Mouse (Mus musculus): ENCODE data around the gene Cplx3.

Gene Cplx3

DNA sequence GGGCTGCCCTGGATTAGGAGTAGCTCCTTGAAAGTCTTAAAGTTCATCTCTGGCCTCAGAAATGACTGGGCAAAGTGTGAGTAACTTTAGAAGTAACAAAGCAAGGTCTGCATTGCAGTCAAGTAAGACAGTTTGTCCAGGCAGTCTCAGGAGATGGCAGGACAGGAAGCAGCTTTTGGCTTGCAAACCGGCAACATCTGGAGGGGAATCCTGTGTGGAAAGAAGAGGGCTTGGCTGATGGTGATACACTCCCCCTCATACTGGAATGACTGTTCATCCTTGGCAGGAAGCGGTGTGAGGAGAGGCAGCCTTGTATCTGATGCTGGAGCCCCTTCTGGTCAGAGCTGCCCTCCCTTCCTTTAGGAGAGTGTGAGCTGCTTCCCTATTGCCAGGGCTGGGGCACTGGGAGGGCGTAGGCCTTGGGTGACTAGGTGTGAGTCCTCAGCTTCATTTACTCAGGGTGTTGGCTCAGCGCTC, 43.1 kb downstream of the Cplx3 start:
- no peak for ATAC-seq (ENCODE audit: insufficient number of reproducible peaks, low FRiP score, low TSS enrichment)

DNA sequence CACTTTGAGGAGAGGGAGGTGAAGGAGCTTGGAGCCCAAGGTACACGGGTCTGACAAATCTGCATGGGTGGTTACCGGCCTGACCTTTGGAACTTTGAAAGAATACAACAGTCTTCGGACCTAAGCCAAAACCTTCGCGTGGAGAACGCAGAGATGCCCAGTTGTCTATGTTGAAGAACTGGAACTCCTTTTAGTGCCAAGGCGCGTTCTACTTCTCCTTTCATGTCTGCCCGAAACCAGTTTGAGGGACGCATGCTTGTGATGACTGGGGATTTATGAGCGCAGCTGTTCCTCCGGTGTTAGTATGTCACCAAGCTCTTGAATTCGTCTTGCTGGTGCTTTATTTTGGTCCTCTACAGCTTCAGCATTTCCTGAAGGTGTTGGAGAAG, 44.4 kb downstream of the Cplx3 start:
- ATAC-seq (ENCODE audit: insufficient number of reproducible peaks, low FRiP score, low TSS enrichment): no peak

DNA sequence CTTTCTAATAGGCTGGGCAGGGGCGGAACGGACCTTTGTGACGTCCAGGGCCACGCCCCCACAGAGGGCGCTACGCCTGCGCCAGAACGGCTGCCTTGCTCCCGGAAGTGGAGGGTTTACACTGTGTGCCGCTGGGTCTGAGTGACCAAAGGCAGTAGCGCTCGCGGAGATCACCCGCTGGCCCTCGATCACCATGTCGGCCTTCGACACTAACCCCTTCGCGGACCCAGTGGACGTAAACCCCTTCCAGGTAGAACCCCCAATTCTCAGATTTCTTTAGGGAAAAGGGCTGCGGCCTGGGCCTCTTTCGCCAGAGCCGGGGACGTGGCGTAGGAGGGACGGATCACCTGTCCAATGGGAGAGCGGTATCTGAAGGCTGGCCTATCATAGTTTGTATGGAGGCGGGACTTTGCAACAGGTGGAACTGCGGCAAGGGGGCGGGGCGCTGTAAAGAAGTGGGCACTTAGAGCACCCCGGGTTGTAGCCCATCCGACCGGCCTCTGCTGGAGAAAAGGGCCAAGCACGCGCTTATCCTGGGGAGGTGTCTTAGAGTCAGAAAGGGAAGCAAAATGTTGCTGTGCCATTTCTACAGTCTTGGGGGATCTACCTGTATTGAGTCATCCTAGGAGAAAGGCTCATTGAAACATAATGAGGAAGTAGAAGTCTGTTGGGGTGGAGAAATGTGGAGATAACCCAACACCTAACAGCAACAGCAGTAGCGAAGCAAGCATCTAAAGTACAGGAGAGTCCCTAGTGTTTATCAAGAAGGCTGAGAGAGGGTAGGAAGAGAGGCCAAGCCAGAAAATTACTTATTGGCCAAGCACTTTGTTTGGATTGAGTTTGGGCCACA, 45.0 kb downstream of the Cplx3 start, which contains the start of gene Scamp2:
Scamp2 (plus strand) TSS at position 83 of the 850 bp plus-strand sequence.
- ATAC-seq (ENCODE audit: insufficient number of reproducible peaks, low FRiP score, low TSS enrichment): peak; percentile 98

- no peak for ATAC-seq (ENCODE audit: insufficient number of reproducible peaks, low FRiP score, low TSS enrichment)
These were observed 45.8 kb downstream of the Cplx3 start for GRCm38 (mm10) chr9:57560263-57560662.

- no peak for ATAC-seq (ENCODE audit: insufficient number of reproducible peaks, low FRiP score, low TSS enrichment)
These were observed 46.5 kb downstream of the Cplx3 start for GRCm38 (mm10) chr9:57559568-57559967.

DNA sequence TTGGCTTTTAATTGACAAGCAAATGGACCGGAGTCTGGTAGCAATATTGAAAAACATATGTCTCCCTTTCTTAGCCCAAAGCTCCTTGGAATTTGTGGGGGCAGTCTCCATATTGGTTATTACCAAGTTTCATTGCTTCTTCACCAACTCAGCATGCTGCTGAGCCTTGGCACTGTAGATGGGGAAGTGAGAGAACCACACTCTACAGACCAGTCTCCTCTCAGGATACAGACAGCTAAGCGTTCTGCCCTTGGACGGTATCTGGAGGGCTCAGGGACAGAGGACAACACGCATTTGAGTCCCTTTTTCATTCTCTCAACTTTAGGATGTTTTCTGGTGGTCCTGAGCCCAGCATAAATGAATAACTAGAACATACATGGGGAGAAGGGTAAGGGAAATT, 47.5 kb downstream of the Cplx3 start:
- ATAC-seq (ENCODE audit: insufficient number of reproducible peaks, low FRiP score, low TSS enrichment): no peak

- no peak for ATAC-seq (ENCODE audit: insufficient number of reproducible peaks, low FRiP score, low TSS enrichment)
These were observed 48.9 kb downstream of the Cplx3 start for GRCm38 (mm10) chr9:57557215-57557614.

- ATAC-seq (ENCODE audit: insufficient number of reproducible peaks, low FRiP score, low TSS enrichment): no peak
These were observed 51.3 kb downstream of the Cplx3 start for GRCm38 (mm10) chr9:57554753-57555152.

GRCm38 (mm10) chr9:57553119-57553518, 53.0 kb downstream of the Cplx3 start:
- ATAC-seq (ENCODE audit: insufficient number of reproducible peaks, low FRiP score, low TSS enrichment): no peak

- ATAC-seq (ENCODE audit: insufficient number of reproducible peaks, low FRiP score, low TSS enrichment): 0 out of 2 replicates have a peak, but pooled peaks have one; percentile 49
These were observed 53.8 kb downstream of the Cplx3 start, which contains the start of gene Mpi for GRCm38 (mm10) chr9:57552139-57552887. TSS of gene Mpi (minus strand) at chr9:57552763.

DNA sequence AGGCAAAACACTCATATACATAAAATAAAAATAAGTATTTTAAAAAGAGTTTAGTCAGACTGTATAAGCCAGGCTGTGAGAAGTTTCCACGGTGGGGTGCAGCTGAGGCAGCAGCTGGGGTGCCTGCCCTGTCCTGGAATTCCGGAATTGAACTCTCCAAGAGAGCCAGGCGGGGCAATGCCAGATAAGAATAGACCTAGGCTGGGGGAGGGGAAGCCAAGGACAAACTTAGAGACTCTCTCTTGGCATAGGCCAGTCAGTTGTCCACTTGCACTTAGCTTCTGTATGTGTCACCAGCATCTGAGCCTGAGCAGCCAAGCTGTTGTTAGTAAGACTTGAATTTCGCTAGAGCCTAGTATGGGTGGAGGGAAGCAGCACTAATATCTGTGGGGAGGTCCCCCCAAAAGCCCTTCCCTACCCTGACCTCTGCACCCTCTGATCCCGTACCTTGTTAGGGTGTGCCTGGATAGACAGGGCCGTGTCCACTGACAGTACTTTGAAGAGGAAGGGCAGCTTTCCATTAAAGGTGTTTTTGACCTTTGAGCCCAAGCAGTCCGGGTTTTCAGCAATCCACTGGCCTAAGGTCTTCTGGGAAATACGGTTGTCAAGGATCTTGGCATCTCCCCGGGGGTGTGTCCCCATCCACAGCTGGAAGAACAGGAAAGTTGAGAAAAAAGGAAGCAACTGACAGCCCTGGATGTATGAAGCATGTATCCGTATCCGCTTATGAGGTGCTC, 55.8 kb downstream of the Cplx3 start:
- ATAC-seq (ENCODE audit: insufficient number of reproducible peaks, low FRiP score, low TSS enrichment): no peak
